In the genomic region with DNA sequence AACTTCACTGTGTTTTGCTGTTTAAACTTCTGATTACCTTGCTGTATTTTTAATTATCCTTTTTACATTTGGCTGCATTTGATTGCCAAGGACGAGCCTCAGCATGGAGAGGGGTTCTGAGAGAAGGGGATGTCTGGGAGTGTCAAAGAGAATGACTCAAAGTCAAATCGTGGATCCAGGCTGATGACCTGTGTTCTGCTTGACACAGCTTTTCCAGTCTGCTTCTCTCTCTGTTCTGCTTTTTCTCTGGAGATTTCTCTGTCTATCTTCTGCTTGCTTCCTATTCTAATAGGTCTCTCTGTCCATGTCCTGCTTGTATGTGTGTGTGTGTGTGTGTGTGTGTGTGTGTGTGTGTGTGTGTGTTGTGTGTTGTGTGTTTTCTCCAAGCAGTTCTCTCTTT, we compare ENCODE assay signal across 26 mouse cellular contexts. TPM values are rescaled to one million over a fixed set of nuclear protein-coding genes. Genes with fewer than 3 reads are reported as not detected.
DNase-seq lines count a peak whose midpoint lies in the region; ATAC-seq and TF ChIP-seq lines count a peak whose summit lies in the region.
"Had no signal": no experiment of that assay in that cellular context is flagged by ENCODE, and none has a peak within 500 bp of the region (broad histone marks: within the 10 kb centered on the region; RNA-seq: fewer than 3 reads in every experiment).

No protein-coding gene starts in this region.

- TF ChIP-seq CTCF in CH12.LX (conservative IDR thresholded peaks at IDR 0.05 in 1 of 2, IDR thresholded peaks at IDR 0.05 in 1 of 2; ENCODE audit: low read depth in 2 of 2, low read length in 2 of 2) = no peak

- H3K79me2 ChIP-seq in CH12.LX (replicated peaks; ENCODE audit: control insufficient read depth, extremely low read depth, insufficient read depth, poor library complexity, severe bottlenecking) = peaks cover 8% of the 10 kb centered on the region; the same call in 1 of the 2 replicates

- H3K4me2 ChIP-seq in CH12.LX (ENCODE audit: insufficient read depth, low read depth, poor library complexity, severe bottlenecking) = 0 out of 2 replicates have a peak overlapping the region, but pooled peaks have one; percentile 22
- H3K4me2 ChIP-seq: heart, embryonic 12.5 days; heart, embryonic 15.5 days; hindbrain, embryonic 13.5 days; intestine, embryonic 15.5 days had no signal

- no peaks in the 10 kb centered on the region for H3K27me3 ChIP-seq in CH12.LX (replicated peaks)
- H3K27me3 ChIP-seq: heart, embryonic 12.5 days; heart, embryonic 15.5 days; hindbrain, embryonic 13.5 days; intestine, embryonic 15.5 days; Patski had no signal

- peak overlapping the region; percentile 72; the same call in 1 of the 2 replicates for H3K27ac ChIP-seq in CH12.LX (ENCODE audit: insufficient read depth, low read depth)
- H3K27ac ChIP-seq: gastrocnemius, adult 2 months; heart, embryonic 15.5 days; hindbrain, embryonic 10.5 days; hindbrain, embryonic 13.5 days; intestine, embryonic 15.5 days had no signal

- TF ChIP-seq RAD21 in CH12.LX (IDR thresholded peaks at IDR 0.05; ENCODE audit: low read depth, low read length) = no peak

- DNase-seq in CH12.LX (ENCODE audit: extremely low read depth) = no peak
- no peak for DNase-seq in cerebellum, adult 11-12 months
- DNase-seq in layer of hippocampus, postnatal 14 days (ENCODE audit: low spot score in 2 of 2) = no peak
- no peak for DNase-seq in thymus, adult 18-20 months
- DNase-seq: adrenal gland, postnatal 10 days; cerebellum, adult 18-20 months; cerebellum, adult 9-10 months; cerebellum, postnatal 14 days; forebrain, postnatal 0 days; gastrocnemius, adult 2 months; gastrocnemius, postnatal 25 days; heart, postnatal 10 days; heart, postnatal 36 days had no signal

- no peak overlapping the region for H3K4me3 ChIP-seq in CH12.LX (replicated peaks in 1 of 3; ENCODE audit: low read depth in 2 of 3, low read length in 2 of 3, poor library complexity in 1 of 3)
- H3K4me3 ChIP-seq: gastrocnemius, adult 2 months; heart, embryonic 12.5 days; heart, embryonic 15.5 days; hindbrain, embryonic 10.5 days; hindbrain, embryonic 13.5 days; intestine, embryonic 15.5 days had no signal

- no peak for TF ChIP-seq POLR2A in CH12.LX (IDR thresholded peaks at IDR 0.05; ENCODE audit: low read depth, low read length)

- peaks cover 14 to 69% of the 10 kb centered on the region in 2 experiments for H3K4me1 ChIP-seq in CH12.LX (ENCODE audit: control insufficient read depth in 1 of 2, insufficient read depth in 2 of 2)
- H3K4me1 ChIP-seq: hindbrain, embryonic 10.5 days; intestine, embryonic 15.5 days had no signal

- peaks cover 5 to 33% of the 10 kb centered on the region in 2 experiments for H3K36me3 ChIP-seq in CH12.LX (replicated peaks in 1 of 2; ENCODE audit: control insufficient read depth in 1 of 2, insufficient read depth in 1 of 2, low read length in 1 of 2)
- H3K36me3 ChIP-seq: heart, embryonic 12.5 days; heart, embryonic 15.5 days; hindbrain, embryonic 10.5 days; intestine, embryonic 15.5 days had no signal

- dilution Hi-C loops in CH12.LX (cut with MboI; ENCODE audit: extremely low pct_ligation_motif_present, extremely low pct_unique_long_range_greater_than_20kb, low sequenced_read_pairs) = no loop called here

- in situ Hi-C loops in CH12.LX (cut with MboI; ENCODE audit: low pct_ligation_motif_present, low pct_unique_long_range_greater_than_20kb, low sequenced_read_pairs) = no loop called here

- peak overlapping the region; percentile 28 for H3K9ac ChIP-seq in CH12.LX (ENCODE audit: insufficient read depth, low read depth)
- H3K9ac ChIP-seq: forebrain, postnatal 0 days; heart, embryonic 12.5 days; heart, embryonic 15.5 days; hindbrain, embryonic 13.5 days; intestine, embryonic 15.5 days had no signal

- no peaks in the 10 kb centered on the region for H3K9me3 ChIP-seq in CH12.LX (replicated peaks; ENCODE audit: low read length)
- H3K9me3 ChIP-seq: G1E; heart, embryonic 12.5 days; heart, embryonic 15.5 days; hindbrain, embryonic 10.5 days; hindbrain, embryonic 13.5 days; intestine, embryonic 15.5 days had no signal

- peak; percentile 89 for TF ChIP-seq EP300 in CH12.LX (IDR thresholded peaks at IDR 0.05; ENCODE audit: low read length)

- peak; percentile 46 for ATAC-seq in granulocyte monocyte progenitor cell, adult 5-6 weeks (replicated peaks; ENCODE audit: poor library complexity, severe bottlenecking)
- ATAC-seq in megakaryocyte progenitor cell, adult 5-6 weeks (replicated peaks; ENCODE audit: poor library complexity) = 0 out of 2 replicates have a peak, but pooled peaks have one; percentile 12
- ATAC-seq: forebrain, embryonic 14.5 days; forebrain, postnatal 0 days; hindbrain, embryonic 16.5 days; intestine, embryonic 15.5 days; Patski had no signal

TF ChIP-seq in CH12.LX, 34 proteins besides CTCF, POLR2A, EP300 and RAD21 (continues in another document):
- TF ChIP-seq MAZ (IDR thresholded peaks at IDR 0.05; ENCODE audit: low read depth, low read length) = no peak
- TF ChIP-seq PAX5 (IDR thresholded peaks at IDR 0.05; ENCODE audit: low read length) = no peak
- TF ChIP-seq JUND (conservative IDR thresholded peaks at IDR 0.05; ENCODE audit: low read depth, low read length) = peak; percentile 70
- no peak for TF ChIP-seq ZC3H11A (IDR thresholded peaks at IDR 0.05; ENCODE audit: low read depth, low read length)
- no peak for TF ChIP-seq CHD1 (IDR thresholded peaks at IDR 0.05; ENCODE audit: low read depth, low read length)
- TF ChIP-seq NRF1 (IDR thresholded peaks at IDR 0.05; ENCODE audit: low read depth, low read length) = no peak
- no peak for TF ChIP-seq UBTF (IDR thresholded peaks at IDR 0.05; ENCODE audit: low read depth, low read length)
- no peak for TF ChIP-seq ZMIZ1 (IDR thresholded peaks at IDR 0.05; ENCODE audit: low read depth, low read length)
- no peak for TF ChIP-seq MXI1 (IDR thresholded peaks at IDR 0.05; ENCODE audit: low read depth, low read length)
- no peak for TF ChIP-seq ZKSCAN1 (IDR thresholded peaks at IDR 0.05; ENCODE audit: borderline replicate concordance, low read depth, low read length)
- TF ChIP-seq IRF4 (IDR thresholded peaks at IDR 0.05; ENCODE audit: low read depth, low read length) = peak; percentile 84
- TF ChIP-seq USF1 (IDR thresholded peaks at IDR 0.05; ENCODE audit: low read depth, low read length) = no peak
- peak; percentile 59; the same call in 1 of the 2 replicates for TF ChIP-seq JUN (IDR thresholded peaks at IDR 0.05; ENCODE audit: insufficient read depth, low read depth, low read length)
- TF ChIP-seq MEF2A (IDR thresholded peaks at IDR 0.05; ENCODE audit: borderline replicate concordance, low read depth, low read length) = peak; percentile 55
- no peak for TF ChIP-seq POLR2AphosphoS2 (IDR thresholded peaks at IDR 0.05; ENCODE audit: low read depth, low read length)
- TF ChIP-seq HCFC1 (IDR thresholded peaks at IDR 0.05; ENCODE audit: low read depth, low read length) = no peak
- TF ChIP-seq MYC (IDR thresholded peaks at IDR 0.05; ENCODE audit: low read depth, low read length) = no peak
- TF ChIP-seq GABPA (IDR thresholded peaks at IDR 0.05; ENCODE audit: insufficient replicate concordance, low read depth, low read length) = no peak
- TF ChIP-seq MAFK (IDR thresholded peaks at IDR 0.05; ENCODE audit: insufficient replicate concordance, low read length) = no peak
- no peak for TF ChIP-seq NELFE (IDR thresholded peaks at IDR 0.05; ENCODE audit: low read depth, low read length)
- TF ChIP-seq ZNF384 (IDR thresholded peaks at IDR 0.05; ENCODE audit: low read depth, low read length) = no peak
- no peak for TF ChIP-seq USF2 (conservative IDR thresholded peaks at IDR 0.05; ENCODE audit: low read depth, low read length)
- peak; percentile 3; the same call in 1 of the 2 replicates for TF ChIP-seq BHLHE40 (IDR thresholded peaks at IDR 0.05; ENCODE audit: low read depth, low read length)
- TF ChIP-seq ETS1 (conservative IDR thresholded peaks at IDR 0.05; ENCODE audit: low read depth, low read length) = peak; percentile 70
- no peak for TF ChIP-seq TBP (conservative IDR thresholded peaks at IDR 0.05; ENCODE audit: low read depth, low read length)
- TF ChIP-seq TCF12 (IDR thresholded peaks at IDR 0.05; ENCODE audit: low read depth, low read length) = no peak
- no peak for TF ChIP-seq KAT2A (IDR thresholded peaks at IDR 0.05; ENCODE audit: insufficient replicate concordance, low read length)
- no peak for TF ChIP-seq ELF1 (IDR thresholded peaks at IDR 0.05; ENCODE audit: low read depth, low read length)
- TF ChIP-seq E2F4 (IDR thresholded peaks at IDR 0.05; ENCODE audit: insufficient replicate concordance, low read depth, low read length) = no peak

RNA-seq across cellular contexts. Expression of gene Gnptab, which starts 30.8 kb away (rescaled TPM):
- total RNA-seq in CH12.LX (2012; rRNA removed) (18.0 and 18.7 TPM in 2 replicates), CH12.LX (2014; rRNA removed) (12.2 and 13.2 TPM in 2 replicates)
- 34.7 and 38.2 TPM in 2 replicates for polyA plus RNA-seq in CH12.LX (2012; ENCODE audit: insufficient read length, low read depth)
- total RNA-seq in granulocyte monocyte progenitor cell, adult 5-6 weeks (2014; fragmentation: Nextera tagmentation) = 80.5 and 85.2 TPM in 2 replicates
- 53.4 and 62.9 TPM in 2 replicates for total RNA-seq in granulocyte monocyte progenitor cell, adult 5-6 weeks (2017)
- total RNA-seq in megakaryocyte progenitor cell, adult 5-6 weeks (2015) = 117 and 142 TPM in 2 replicates
- total RNA-seq in megakaryocyte progenitor cell, adult 5-6 weeks (2017) = 48.7 and 58.3 TPM in 2 replicates
- total RNA-seq in layer of hippocampus, postnatal 14 days (2021) = 10 to 100 TPM; 83.8 to 96.8 TPM

RNA-seq across cellular contexts. Expression of gene Dram1, which starts 30.9 kb away (rescaled TPM):
- total RNA-seq in CH12.LX (2012; rRNA removed) = 0.04 TPM in 2 replicates
- not detected in 2 replicates for total RNA-seq in CH12.LX (2014; rRNA removed)
- not detected in 2 replicates for polyA plus RNA-seq in CH12.LX (2012; ENCODE audit: insufficient read length, low read depth)
- total RNA-seq in granulocyte monocyte progenitor cell, adult 5-6 weeks (2014; fragmentation: Nextera tagmentation) = 21.7 and 34.6 TPM in 2 replicates
- 24.8 and 33.2 TPM in 2 replicates for total RNA-seq in granulocyte monocyte progenitor cell, adult 5-6 weeks (2017)
- total RNA-seq in megakaryocyte progenitor cell, adult 5-6 weeks (2015) = 38.5 and 45.3 TPM in 2 replicates
- total RNA-seq in megakaryocyte progenitor cell, adult 5-6 weeks (2017) = 26.8 and 33.4 TPM in 2 replicates
- 1 to 10 TPM; 1.5 to 1.6 TPM for total RNA-seq in layer of hippocampus, postnatal 14 days (2021)
- polyA plus RNA-seq: G1E had no signal

RNA-seq across cellular contexts. Expression of gene Sycp3, which starts 49.6 kb away (rescaled TPM):
- total RNA-seq in CH12.LX (2012; rRNA removed) = not detected in 2 replicates
- not detected in 2 replicates for total RNA-seq in CH12.LX (2014; rRNA removed)
- polyA plus RNA-seq in CH12.LX (2012; ENCODE audit: insufficient read length, low read depth) = not detected in 2 replicates
- not detected in 2 replicates for total RNA-seq in granulocyte monocyte progenitor cell, adult 5-6 weeks (2014; fragmentation: Nextera tagmentation)
- total RNA-seq in granulocyte monocyte progenitor cell, adult 5-6 weeks (2017) = 0.30 TPM in 1 of 2 replicates, not detected in the other
- total RNA-seq in megakaryocyte progenitor cell, adult 5-6 weeks (2015) = not detected in 2 replicates
- total RNA-seq in megakaryocyte progenitor cell, adult 5-6 weeks (2017) = not detected in 2 replicates
- total RNA-seq in layer of hippocampus, postnatal 14 days (2021) = under 1 TPM; 0.48 to 0.93 TPM
- total RNA-seq: gastrocnemius, adult 2 months; gastrocnemius, postnatal 25 days had no signal
- polyA plus RNA-seq: embryonic facial prominence, embryonic 11.5 days; embryonic facial prominence, embryonic 14.5 days; forebrain, embryonic 14.5 days; G1E; hindbrain, embryonic 10.5 days; Patski had no signal

Comparison
In these comparisons a context has a peak if more than half of its experiments do, and no peak if none do; other contexts are left out.
1. RNA of gene Dram1, which starts 30.9 kb away (total RNA-seq): 26.8 to 45.3 TPM in megakaryocyte progenitor cell, adult 5-6 weeks and 21.7 to 34.6 TPM in granulocyte monocyte progenitor cell, adult 5-6 weeks; 1.5 to 1.6 TPM in layer of hippocampus, postnatal 14 days and 0.04 TPM in CH12.LX; every median in the first group is over 4 times any median in the second.